Mouse (Mus musculus) intestine, embryonic 16.5 days (tissue): ENCODE measurements around the gene Grin2d. TPM values are rescaled to one million over a fixed set of nuclear protein-coding genes. Genes with fewer than 3 reads are reported as not detected.
A peak's percentile ranks its signal among the peaks of the same experiment; 100 is the strongest.

Experiments used
- ATAC-seq: fragments of 200-750 bp; cut with Nextera tagmentation; 2 replicates; pipeline ENCODE4 v1.8.0; 2017; ENCODE audit warnings: moderate TSS enrichment, moderate library complexity
- H3K27ac ChIP-seq: fragments of 300-500 bp; sonication (generic); 2 replicates; pipeline ENCODE4 v1.5.1; 2014; ENCODE audit warnings: mild to moderate bottlenecking, low read length
- H3K27me3 ChIP-seq: fragments of 300-500 bp; sonication (generic); replicated peaks from 2 replicates; pipeline ENCODE4 v1.6.1; 2014; ENCODE audit warnings: low read length, control low read depth, mixed read lengths; ENCODE audit not compliant: control insufficient read depth, insufficient read depth
- H3K36me3 ChIP-seq: fragments of 300-500 bp; sonication (generic); 2 replicates; pipeline ENCODE4 v1.6.1; 2014; ENCODE audit warnings: low read length, control low read depth; ENCODE audit not compliant: control insufficient read depth, insufficient read depth
- H3K4me1 ChIP-seq: fragments of 300-500 bp; sonication (generic); 2 replicates; pipeline ENCODE4 v1.6.1; 2014; ENCODE audit warnings: low read length, control low read depth, mixed read lengths; ENCODE audit not compliant: control insufficient read depth, insufficient read depth
- H3K4me2 ChIP-seq: fragments of 300-500 bp; sonication (generic); 2 replicates; pipeline ENCODE4 v1.6.1; 2014; ENCODE audit warnings: low read depth, low read length, control low read depth
- H3K4me3 ChIP-seq: fragments of 300-500 bp; sonication (generic); 2 replicates; pipeline ENCODE4 v1.5.1; 2014; ENCODE audit warnings: mild to moderate bottlenecking, low read length
- H3K9ac ChIP-seq: fragments of 300-500 bp; sonication (generic); 2 replicates; pipeline ENCODE4 v1.6.1; 2014; ENCODE audit warnings: low read depth, low read length
- H3K9me3 ChIP-seq: fragments of 300-500 bp; sonication (generic); 2 replicates; pipeline ENCODE4 v1.6.1; 2016; ENCODE audit warnings: low read length, control low read depth; ENCODE audit not compliant: control insufficient read depth
- WGBS: fragments of 180-500 bp; shearing (Covaris S2); extraction: QIAGEN DNeasy Blood & Tissue Kit; methylation state at CpG from one replicate; pipeline ENCODE4 v1.1.7; 2014; 5-methylcytosine and 5-hydroxymethylcytosine counted together
- polyA plus RNA-seq: library from polyadenylated mRNA; unstranded; fragments of >200 nt; fragmentation: Nextera tagmentation; extraction: Ambion mirVana; gene quantifications from 2 replicates; pipeline ENCODE4 v1.2.1, GENCODE M21; 2015

Grin2d gene
- polyA plus RNA-seq, 1 experiment from 2014 or later: 0.31 TPM

DNA sequence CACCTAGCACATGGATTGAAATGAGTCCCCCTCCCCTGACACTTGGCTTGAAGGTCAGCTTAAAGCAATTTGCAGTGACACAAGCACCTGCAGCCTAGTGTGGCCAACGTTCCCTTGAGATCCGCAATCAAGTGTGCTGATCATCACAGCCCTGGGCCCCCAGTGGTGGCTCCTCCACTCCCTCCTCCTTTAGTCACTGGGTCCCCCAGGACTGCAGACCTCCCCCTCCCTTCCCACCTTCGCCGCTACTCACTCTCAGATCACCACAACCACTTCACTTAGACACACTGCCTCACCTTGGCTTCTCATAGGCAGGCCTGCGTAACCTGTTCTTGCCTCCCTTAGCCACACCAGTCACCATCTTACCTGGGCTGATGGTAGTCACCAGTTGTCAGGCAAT, 72.2 kb downstream of the Grin2d start:
- Histone ChIP-seq H3K27ac (no peak overlapping the region), H3K4me3 (no peak overlapping the region), H3K36me3 (peaks cover 23% of the 10 kb centered on the region), H3K27me3 (no peaks in the 10 kb centered on the region), H3K9ac (no peak overlapping the region), H3K9me3 (no peaks in the 10 kb centered on the region), H3K4me2 (no peak overlapping the region), H3K4me1 (peaks cover 3% of the 10 kb centered on the region; the same call in 1 of the 2 replicates)
- ATAC-seq: no peak
- 56% methylated on average over 5 of the region's 5 CpGs for WGBS

DNA sequence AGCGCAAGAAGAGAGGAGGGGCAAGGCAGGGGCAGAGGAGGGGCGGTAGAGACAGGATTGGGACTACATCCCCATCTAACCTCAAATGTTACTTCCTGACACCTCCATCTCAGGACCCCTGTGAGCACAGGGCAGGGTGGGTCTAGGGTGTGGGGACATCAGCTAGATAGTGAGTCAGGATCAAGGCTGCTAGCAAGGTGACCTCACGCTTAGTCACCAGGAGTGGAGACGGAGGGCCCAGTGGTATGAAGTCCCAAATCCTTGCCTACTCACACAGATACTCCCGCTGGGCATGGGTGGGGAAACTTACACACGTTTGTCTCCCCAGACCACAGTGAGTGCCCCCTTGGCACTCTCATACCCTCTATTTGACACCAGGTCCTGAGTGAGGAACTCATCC, 75.6 kb downstream of the Grin2d start:
- 87% methylated on average over 6 of the region's 6 CpGs for WGBS
- H3K9me3 ChIP-seq: no peaks in the 10 kb centered on the region
- H3K27ac ChIP-seq: no peak overlapping the region
- H3K4me1 ChIP-seq: peaks cover 30% of the 10 kb centered on the region
- H3K4me3 ChIP-seq: no peak overlapping the region
- H3K9ac ChIP-seq: no peak overlapping the region
- H3K27me3 ChIP-seq: peaks cover 9% of the 10 kb centered on the region; the same call in 1 of the 2 replicates
- ATAC-seq: no peak
- H3K36me3 ChIP-seq: peaks cover 5% of the 10 kb centered on the region; the same call in 1 of the 2 replicates
- no peak overlapping the region for H3K4me2 ChIP-seq

DNA sequence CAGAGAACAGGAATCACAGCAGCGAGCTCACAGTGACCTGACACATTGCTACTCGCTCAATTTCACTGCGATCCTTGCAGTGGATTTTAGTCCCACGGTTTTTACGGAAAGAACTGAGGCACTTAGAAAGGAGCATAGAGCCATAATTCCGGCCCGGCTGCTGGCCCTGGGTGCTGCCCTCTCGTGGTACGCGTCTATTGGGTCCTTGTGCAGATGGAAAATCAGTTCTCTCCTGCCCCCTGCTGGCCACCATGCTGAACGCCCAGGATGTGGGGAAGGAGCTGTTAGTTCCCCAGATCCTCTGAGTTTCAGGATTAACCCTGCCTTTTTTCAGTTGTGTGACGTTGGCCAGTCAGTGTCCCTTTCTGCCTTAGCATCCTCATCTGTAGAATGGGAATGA, 76.8 kb downstream of the Grin2d start:
- WGBS: 3% methylated on average over 12 of the region's 12 CpGs
- peak; percentile 62 for ATAC-seq
- Histone ChIP-seq H3K27ac (no peak overlapping the region), H3K4me3 (peak overlapping the region; percentile 33), H3K9me3 (no peaks in the 10 kb centered on the region), H3K4me2 (peak overlapping the region; percentile 52), H3K9ac (no peak overlapping the region), H3K27me3 (peaks cover 12% of the 10 kb centered on the region; the same call in 1 of the 2 replicates), H3K36me3 (no peaks in the 10 kb centered on the region), H3K4me1 (peaks cover 33% of the 10 kb centered on the region)

DNA sequence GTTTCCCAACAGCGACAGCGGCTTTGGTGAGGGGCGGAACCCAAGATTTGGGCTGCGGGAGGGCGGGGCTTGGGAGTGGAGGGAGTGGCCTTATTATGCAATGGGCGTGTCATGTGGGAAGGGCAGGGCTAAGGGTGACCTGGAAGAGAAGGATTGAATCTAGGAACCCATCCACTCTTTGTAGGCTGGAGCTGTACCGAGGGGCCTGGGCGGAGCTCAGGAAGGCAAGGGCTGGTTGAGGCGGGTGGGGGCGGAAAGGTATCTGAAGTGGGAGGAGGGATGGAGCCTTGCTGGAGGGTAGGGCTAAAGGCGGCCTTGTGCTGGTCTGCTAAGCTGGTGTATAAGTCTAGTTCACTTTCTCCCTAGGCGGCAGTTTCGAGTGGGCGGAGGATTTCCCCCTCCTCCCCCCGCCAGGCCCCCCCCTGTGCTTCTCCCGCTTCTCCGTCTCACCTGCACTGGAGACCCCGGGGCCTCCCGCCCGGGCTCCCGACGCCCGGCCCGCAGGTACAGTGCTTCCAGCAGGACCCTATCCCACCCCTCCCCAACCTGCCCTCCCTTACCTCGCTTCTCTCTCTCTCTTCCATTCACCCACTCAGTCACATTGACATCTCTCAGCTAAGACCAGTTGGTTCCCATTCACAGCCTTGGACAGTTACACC, 77.5 kb downstream of the Grin2d start:
- peak; percentile 65 for ATAC-seq
- peak overlapping the region; percentile 52 for H3K4me2 ChIP-seq
- H3K36me3 ChIP-seq: no peaks in the 10 kb centered on the region
- WGBS: 18% methylated on average over 23 of the region's 25 CpGs
- H3K9ac ChIP-seq: 0 out of 2 replicates have a peak overlapping the region, but pooled peaks have one; percentile 24
- H3K27ac ChIP-seq: no peak overlapping the region
- no peaks in the 10 kb centered on the region for H3K9me3 ChIP-seq
- peaks cover 12% of the 10 kb centered on the region; the same call in 1 of the 2 replicates for H3K27me3 ChIP-seq
- H3K4me1 ChIP-seq: peaks cover 33% of the 10 kb centered on the region
- peak overlapping the region; percentile 33 for H3K4me3 ChIP-seq

DNA sequence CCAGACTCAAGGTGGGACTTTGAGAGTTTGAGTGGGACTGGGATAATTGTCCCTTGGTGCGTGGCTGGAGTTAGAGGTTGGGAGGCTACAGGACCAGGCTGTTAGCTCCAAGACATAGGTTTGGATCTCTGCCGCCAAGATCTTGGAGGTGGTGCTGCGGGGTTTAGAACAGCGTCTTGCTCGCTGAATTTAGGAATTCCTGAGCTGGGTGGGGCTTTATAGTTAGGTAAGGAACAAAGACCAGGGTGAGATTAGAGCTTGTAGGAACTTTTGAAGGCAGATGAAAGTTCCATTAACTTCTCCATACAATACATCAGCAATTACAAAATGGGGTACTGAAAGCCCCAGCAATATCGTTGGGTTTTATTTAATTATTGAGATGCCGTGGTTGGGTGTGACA, 78.2 kb downstream of the Grin2d start:
- Histone ChIP-seq H3K27me3 (peaks cover 12% of the 10 kb centered on the region; the same call in 1 of the 2 replicates), H3K36me3 (no peaks in the 10 kb centered on the region), H3K9me3 (no peaks in the 10 kb centered on the region), H3K27ac (no peak overlapping the region), H3K4me3 (peak overlapping the region; percentile 33; the same call in 1 of the 2 replicates), H3K9ac (0 out of 2 replicates have a peak overlapping the region, but pooled peaks have one; percentile 24), H3K4me2 (peak overlapping the region; percentile 52), H3K4me1 (peaks cover 33% of the 10 kb centered on the region)
- WGBS: 39% methylated on average over 7 of the region's 7 CpGs
- ATAC-seq: no peak

DNA sequence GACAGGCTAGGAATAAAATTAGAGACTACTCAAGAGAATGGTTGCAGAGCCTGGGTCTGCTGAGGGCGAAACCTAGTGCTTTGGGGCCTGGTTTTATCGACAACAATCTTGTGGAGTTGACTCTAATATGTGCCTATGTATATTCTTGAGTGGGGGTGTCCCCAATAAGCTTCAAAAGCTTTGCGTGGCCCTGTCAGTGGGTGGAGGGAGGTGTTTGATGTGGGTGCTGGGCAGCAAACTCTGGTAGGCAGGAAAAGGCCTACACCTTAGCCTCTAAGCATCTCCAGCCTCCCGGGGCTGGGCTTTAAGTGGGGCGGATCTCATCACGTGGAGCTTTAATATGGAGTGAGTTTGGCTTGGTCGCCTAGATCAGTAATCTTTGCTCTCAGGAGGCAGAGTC, 79.2 kb downstream of the Grin2d start:
- peaks cover 33% of the 10 kb centered on the region for H3K4me1 ChIP-seq
- ATAC-seq: no peak
- H3K4me3 ChIP-seq: no peak overlapping the region; the same call in 1 of the 2 replicates
- H3K36me3 ChIP-seq: no peaks in the 10 kb centered on the region
- no peak overlapping the region for H3K27ac ChIP-seq
- no peak overlapping the region for H3K9ac ChIP-seq
- peaks cover 12% of the 10 kb centered on the region; the same call in 1 of the 2 replicates for H3K27me3 ChIP-seq
- 54% methylated on average over 7 of the region's 7 CpGs for WGBS
- H3K9me3 ChIP-seq: no peaks in the 10 kb centered on the region
- peak overlapping the region; percentile 97; the same call in 1 of the 2 replicates for H3K4me2 ChIP-seq

DNA sequence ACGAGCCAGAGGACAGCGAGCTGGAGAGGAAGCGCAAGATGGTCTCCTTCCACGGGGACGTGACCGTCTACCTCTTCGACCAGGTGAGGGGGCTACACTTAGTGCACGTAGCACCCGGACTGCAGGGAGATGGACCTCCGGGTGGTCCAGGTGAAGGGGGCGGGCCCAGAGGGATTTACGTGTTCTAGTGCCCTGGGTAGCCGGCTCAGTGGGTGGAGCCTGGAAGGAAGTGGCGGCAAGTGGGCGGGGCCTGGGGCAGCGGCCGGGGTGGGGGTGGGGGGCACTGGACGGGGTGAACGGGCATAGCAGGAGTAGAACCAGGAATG, 79.7 kb downstream of the Grin2d start:
- Histone ChIP-seq H3K27me3 (peaks cover 12% of the 10 kb centered on the region; the same call in 1 of the 2 replicates), H3K36me3 (no peaks in the 10 kb centered on the region), H3K4me3 (peak overlapping the region; percentile 59), H3K4me2 (peak overlapping the region; percentile 97), H3K4me1 (peaks cover 33% of the 10 kb centered on the region), H3K9ac (peak overlapping the region; percentile 66), H3K27ac (no peak overlapping the region), H3K9me3 (no peaks in the 10 kb centered on the region)
- WGBS: 2% methylated on average over 19 of the region's 19 CpGs
- no peak for ATAC-seq

DNA sequence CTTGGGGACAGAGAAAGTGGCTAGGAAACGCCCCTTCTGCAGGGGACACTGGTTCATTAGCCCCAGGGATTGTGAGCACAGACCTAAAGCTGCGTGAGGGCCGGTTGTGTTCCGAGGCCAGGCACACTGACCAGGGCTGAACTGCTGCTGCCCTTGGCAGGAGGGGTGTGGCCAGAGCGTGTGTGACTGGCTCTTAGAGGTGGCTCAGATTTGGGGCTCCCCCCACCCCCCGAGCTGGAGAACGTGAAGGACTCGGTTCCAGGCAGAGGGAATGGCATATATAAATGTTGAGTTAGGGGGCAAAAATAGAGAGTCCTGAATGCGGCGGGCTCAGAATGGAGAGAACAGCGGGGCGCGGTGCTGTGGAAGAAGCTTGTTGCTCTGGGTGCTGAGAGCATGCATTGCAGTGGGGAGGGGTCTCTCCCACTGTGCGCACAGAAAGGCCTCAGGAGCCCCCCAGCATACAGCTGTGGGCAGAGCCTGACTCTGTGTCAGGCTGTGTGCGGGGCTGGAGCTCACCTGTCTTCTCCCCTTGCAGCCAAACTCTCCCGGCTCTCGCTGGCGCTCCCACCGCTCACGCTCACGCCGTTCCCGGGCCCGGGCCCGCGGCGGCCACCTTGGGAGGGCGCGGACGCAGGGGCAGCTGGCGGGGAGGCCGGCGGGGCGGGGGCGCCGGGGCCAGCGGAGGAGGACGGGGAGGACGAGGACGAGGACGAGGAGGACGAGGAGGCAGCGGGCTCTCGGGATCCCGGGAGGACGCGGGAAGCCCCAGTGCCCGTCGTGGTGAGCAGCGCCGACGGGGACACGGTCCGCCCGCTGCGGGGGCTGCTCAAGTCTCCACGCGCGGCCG, 80.3 kb downstream of the Grin2d start:
- Histone ChIP-seq H3K9me3 (no peaks in the 10 kb centered on the region), H3K36me3 (no peaks in the 10 kb centered on the region), H3K27me3 (peaks cover 12% of the 10 kb centered on the region; the same call in 1 of the 2 replicates), H3K27ac (no peak overlapping the region), H3K4me1 (peaks cover 33% of the 10 kb centered on the region), H3K4me2 (peak overlapping the region; percentile 97), H3K4me3 (peak overlapping the region; percentile 59), H3K9ac (peak overlapping the region; percentile 66)
- WGBS: 4% methylated on average over 55 of the region's 60 CpGs
- no peak for ATAC-seq

DNA sequence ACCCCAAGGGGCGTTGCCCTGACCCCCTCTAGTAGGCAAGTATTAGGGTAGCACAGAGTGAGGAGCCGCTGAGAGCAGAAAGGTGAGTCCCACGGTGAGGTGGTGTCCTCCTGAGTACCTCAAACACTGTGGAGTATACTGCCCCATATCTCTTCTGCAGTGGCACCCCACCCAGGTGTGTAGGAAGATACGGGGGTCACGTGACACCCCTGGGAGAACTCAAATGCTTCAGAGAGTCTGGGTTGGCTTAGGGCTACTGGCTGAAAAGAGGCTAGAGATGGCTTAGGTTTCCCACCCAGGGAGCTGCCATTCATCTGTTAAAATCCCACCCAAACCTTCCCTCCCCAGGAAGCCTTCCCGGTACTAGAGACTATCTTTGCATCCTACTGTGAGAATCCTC, 81.2 kb downstream of the Grin2d start:
- Histone ChIP-seq H3K4me2 (no peak overlapping the region), H3K9me3 (no peaks in the 10 kb centered on the region), H3K36me3 (no peaks in the 10 kb centered on the region), H3K9ac (no peak overlapping the region), H3K4me1 (peaks cover 33% of the 10 kb centered on the region), H3K4me3 (no peak overlapping the region), H3K27ac (no peak overlapping the region), H3K27me3 (peaks cover 12% of the 10 kb centered on the region; the same call in 1 of the 2 replicates)
- WGBS: 61% methylated on average over 6 of the region's 6 CpGs
- no peak for ATAC-seq
